Mouse (Mus musculus) cerebellum, adult 11-12 months (tissue): ENCODE data around the gene Nubp1.
A peak's percentile ranks its signal among the peaks of the same experiment; 100 is the strongest.

Experiments
- DNase-seq: peaks from one replicate; pipeline ENCODE4 v3.0.0; 2022

Gene Nubp1

DNA sequence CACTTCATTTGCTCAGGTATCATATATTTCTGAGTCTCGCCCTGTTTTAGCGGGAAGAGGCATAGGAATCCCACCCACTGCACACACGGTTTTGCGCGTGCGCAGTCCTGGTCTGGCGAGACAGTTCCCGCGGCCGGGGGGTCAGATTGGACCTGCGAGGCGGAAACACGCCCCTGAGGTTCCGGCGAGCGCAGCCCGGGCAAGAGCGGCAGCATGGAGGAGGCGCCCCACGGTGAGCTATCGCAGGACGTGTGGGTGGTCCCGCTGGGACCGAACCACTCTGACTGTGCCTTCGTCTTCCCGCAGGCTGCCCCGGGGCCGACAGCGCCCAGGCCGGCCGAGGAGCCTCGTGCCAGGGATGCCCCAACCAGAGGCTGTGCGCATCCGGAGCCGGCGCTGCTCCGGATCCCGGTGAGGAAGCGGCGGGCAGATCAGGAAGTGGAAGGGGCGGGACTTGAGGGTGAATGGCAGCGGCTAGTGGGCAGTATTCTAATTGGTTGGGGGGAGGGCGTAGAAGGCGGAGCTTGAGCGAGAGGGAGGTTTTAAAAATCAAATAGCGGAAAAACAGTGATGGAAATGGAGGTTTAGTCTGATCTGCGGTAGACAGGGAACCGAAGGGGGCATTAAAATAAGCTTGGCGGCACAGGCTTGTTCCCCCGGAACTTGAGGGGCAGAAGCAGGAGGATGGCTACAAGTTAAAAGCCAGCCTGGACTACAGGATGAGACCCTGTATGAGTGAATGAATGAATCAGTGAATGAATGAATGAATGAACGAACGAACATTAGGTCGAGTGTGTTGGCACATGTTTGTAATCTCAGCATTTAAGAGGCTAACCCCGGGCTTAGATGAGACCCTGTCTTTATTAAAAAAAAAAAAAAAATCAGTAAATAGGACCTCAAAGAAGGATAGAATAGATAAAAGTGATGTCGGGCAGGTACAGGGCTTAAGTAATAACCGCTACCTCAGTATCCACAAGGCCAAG, at the start of gene Nubp1:
Gene Nubp1, plus strand, starts transcription at position 185 of the 983 bp plus-strand sequence.
- DNase-seq: peak; percentile 95

DNA sequence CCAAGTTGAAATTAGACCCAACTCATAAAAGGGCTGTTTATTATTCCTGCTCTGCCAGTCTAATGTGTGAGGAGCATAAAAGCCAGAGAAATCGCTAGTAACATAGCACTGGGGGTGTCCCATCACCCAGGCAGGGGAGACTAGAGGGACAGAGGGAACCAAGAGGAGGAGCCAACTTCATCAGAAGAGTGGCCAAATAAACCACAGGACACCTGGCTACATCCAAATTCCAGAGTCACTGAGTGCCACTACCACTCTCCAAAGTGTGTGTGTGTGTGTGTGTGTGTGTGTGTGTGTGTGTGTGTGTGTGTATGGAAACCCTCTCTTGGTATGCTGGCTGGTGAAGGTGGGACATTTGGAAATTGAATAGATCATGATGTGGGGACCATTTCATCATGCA, 48.7 kb upstream of the Nubp1 start:
- DNase-seq: no peak

DNA sequence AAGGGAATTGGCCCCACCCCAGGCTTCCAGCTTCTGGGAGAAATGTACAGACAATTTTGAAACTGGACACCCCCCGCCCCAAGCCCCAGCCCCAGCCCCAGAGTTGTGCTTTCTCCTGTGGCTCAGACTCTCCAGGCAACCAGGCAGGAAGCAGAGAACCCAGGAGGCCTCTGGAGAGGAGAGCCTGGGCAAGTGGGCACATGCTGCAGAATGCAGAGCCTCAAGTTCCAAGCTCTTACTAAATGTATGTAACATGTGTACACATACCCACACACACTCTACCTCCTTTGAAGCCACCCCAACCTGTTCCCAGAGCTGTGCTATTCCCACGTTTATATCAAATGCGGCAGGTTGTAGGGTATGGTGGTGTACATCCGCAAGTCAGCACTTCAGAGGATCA, 46.0 kb upstream of the Nubp1 start:
- no peak for DNase-seq

DNA sequence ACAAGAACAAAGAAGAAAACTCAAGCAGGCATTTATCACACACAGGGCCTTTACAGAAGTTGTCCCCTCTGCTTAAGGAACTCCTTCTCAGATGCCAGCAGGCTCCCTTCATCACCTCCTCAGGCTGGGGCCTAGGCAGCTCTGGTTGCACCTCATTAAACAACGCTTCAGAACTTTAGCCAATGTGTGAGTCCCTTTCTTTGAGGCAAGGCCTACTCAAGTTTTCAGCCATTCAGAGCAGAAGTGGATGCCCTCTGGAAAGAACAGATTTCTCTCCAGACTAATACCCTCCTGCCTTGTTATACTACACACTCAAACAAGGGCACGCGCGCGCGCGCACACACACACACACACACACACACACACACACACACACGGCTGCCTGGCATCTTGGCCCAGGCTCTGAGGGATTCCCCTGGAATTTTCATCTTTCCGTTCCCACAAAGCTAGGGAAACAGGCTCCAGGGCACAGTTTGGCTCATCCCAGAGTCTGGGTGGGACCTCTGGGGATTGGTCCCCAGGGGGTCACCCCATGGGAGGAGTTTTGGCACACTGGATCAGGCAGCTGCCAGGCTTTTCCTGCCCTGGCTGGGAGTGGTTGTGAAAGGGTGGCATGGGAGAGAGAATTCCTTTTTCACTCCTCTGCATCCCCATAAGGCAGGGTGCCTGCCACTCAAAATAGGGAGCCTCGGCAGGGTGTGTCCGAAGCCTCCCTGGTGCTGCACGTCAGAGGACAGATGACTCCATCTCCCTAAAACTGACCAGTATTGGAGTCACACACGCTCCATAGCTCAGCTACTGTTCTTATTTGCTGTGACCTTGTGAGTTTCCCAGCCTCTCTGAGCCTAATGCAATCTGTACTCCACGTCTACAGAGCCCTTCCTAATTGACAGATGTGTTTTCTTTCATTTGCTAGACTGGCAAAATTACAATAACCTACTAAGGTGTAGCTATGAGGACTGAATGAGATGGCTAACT, 45.2 kb upstream of the Nubp1 start:
- DNase-seq: no peak

DNA sequence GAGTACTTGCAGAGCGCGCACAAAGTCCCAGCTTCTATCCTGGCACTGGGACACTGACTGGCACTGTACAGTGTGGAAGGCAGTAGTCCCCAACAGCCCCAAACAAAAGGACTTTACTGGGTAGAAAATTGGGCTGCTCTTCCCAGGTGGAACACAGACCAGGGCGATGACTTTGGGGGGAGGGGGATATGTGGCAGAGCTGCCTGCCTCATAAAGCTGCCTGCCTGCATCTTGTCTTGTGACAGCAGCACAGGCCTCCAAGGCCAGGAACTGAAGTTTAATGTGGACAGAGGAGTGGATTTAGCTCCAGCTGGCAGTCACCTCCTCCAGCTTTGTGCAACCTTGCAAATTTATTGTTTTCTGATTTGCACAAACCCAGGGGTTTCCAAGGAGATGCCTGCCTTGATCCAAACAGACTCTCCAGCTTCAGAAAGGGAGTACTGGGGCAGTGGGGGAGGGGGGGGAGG, 42.2 kb upstream of the Nubp1 start:
- DNase-seq: peak; percentile 26

DNA sequence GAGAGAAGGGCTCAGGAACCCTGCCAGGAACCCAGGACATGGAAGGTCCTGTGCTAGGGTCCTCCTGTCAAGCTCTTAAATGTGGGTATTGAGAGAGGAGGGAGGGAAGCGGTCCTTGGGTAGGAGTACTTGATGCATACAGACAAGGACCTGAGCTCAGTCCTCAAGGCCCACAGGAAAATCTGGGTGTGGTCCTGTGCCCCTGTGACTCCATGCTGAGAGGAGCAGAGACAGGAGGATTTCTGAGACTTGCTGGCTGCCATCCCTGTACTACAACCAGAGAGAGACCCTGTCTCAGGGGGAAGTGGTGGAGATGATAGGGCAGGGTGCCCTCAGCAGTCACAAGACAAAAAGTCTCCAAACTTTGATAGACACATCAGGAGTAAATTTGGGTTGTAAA, 41.8 kb upstream of the Nubp1 start:
- DNase-seq: no peak

DNA sequence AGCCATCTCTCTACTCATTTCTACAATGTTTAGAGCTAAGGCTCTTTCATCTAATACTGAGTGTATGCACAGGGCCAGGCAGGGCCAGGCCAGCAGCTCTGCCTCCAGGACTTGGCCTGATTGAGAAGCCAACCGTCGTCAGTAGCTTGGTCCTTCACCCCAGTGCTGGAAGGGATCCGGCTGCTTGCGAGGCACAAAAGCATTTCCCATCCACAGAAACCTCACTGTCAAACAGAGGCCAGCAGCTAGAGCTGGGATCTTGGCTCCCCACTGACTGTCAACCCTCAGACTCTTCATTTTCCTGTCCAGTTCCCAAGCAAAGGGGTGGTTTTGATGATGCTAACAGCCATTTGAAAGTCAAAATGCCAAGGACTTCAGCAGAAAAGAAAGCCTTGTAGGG, 39.4 kb upstream of the Nubp1 start:
- peak; percentile 12 for DNase-seq

DNA sequence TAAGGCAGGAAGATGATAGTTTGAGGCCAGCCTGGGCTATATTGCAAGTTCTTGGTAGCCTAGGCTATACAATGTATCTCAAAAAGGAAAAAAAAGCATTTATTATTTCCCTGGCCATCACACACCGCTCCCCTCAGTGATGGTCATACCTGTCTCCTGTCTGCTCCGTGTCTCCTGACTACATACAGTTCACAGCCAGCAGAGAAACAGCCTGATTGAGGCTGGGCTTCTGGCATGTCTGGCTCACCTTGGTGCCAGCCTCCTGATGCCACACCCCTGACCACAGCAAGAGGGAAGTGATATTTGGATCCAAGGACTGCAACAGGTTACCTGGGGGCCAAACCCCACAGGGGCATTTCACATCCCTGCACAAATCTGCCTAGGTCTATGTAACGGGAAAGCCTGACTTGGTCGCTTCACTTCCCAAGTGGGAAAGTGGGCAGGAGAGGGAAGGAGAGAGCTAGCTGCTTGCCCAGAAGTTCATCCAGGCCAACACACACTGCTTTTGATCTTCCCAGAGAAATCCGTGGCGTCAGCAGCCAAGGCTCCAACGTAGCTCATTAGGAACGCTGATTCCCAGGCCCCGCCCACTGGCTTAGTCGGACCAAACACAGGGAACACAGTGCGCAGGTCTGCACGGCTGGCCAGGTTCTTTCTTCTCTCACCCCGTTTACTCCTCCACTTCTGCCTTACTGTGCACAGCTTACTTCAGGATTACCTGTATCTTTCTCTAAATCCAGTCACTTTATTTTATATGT, 37.3 kb upstream of the Nubp1 start:
- DNase-seq: no peak

DNA sequence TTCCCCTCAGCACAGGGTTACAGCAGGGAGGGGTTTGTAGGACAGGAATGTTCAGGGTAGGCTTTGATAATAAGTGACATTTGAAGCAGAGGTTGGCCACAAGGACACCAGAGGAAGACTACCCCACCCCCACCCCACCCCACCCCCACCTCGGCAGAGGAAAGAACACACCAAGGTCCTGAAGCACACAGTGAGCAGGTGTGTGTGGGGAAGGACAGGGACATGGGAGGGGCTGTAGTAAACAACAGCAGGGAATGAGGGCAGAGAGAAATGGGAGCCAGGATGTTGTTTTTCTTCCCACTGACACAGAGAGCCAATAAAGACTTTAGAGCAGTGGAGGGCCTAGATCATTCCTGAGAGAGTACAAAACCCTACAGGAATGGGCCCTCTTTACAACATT, 34.5 kb upstream of the Nubp1 start:
- no peak for DNase-seq

DNA sequence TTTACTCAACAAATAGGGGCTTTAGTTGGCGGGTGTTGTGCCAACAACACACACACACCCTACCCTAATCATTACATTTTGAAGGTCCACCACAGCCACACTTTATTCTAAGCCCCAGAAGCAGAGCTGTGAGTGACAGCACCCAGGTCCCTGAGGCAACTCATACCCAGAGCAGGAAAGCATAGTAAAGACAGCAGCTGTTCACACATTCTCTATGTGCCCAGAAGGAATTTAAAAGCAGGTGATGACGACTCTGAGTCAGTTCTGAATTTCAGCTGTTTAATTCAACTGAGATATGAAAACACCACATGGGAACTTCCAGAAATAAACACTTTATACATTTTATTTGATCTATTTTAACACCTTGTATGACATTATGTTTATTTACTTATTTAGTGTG, 32.2 kb upstream of the Nubp1 start:
- no peak for DNase-seq

DNA sequence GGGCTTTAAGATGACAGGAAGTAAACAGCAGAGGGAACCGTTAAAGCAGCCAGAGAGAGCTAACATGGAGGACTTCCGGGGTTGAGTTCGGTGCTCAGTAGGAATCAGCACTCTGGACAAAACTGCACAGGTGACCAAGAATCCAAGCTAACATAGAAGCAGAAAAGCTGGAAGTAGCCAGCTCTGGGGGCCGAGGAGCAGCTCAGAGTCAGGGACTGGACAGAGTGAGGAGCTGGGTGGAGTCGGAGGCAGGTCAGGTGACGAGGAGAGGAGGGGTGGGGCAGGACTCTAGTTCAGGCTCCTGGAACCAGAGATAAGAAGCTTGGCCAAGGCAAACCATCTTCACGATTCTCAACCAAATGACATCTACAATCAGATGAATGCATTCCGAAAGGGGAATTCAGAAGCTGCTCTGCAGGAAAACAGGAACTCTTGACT, 27.7 kb upstream of the Nubp1 start:
- DNase-seq: no peak

DNA sequence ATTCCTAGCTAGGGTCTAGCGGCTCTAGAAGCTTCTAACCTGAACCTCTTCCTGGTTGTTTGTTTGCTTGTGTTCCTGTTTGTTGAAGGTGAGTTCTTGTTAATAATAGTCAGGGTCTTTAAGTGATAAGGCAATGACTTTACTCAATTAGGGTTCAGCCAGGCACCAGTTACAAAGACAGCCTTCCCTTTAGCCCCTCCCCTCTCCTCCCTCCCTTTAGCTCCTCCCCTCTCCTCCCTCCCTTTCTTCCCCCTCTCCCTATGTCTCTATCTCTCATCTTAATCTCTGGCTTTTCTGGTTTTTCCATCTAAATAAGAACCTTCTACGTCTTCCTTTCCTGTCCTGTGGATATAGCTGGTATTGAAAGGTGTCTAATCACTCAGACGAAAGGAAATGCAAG, 27.2 kb upstream of the Nubp1 start:
- no peak for DNase-seq

DNA sequence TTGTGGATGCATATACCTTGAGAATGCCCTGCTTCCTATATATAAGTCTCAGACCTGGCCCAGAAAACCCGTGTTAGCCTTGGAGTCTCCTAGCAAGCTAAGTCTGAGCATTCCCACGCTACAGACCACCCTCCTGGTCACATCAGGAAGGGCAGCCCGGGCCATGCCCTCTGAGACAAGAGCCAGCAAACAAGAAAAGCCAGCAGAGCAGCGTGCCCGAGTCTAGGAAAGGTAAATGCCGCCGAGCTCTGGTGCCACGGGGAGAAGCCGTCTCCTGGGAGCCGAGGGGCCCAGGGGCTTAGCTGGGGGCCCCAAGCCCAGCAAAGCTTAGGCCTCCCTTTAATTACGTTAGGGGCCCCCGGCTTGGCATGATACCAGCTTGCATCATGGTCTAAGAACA, 26.5 kb upstream of the Nubp1 start:
- no peak for DNase-seq

DNA sequence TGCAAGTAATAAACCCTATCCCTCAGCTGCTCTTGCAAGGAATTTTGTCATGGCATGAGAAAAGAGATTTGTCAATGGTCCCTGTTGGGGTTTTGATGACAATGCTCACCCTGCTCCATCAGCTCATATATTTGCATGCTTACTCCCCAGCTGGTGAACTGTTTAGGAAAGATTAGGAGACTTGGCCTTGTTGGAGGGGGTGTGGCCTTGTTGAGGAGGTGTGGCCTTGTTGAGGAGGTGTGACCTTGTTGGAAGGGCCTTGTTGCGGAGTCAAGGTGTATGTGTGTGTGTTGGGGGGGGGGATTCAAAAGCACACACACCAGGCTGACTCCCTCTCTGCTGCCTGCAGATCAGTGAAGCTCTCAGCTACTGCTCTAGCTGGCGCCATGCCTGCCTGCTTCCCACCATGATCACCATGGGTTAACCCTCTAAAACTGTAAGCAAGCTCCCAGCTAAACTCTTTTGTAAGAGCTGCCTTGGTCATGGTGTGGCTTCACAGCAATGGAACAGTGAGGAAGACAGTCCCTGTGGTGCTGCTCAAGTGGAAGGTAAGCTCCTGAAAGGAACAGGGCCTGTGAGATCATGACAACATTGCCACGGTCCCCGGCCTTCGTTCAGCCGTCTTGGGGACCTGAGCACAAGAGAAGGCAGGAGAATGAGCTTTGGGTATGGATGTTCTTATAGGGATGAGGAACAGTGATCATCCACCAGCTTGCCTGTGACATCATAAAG, 22.9 kb upstream of the Nubp1 start:
- DNase-seq: no peak

DNA sequence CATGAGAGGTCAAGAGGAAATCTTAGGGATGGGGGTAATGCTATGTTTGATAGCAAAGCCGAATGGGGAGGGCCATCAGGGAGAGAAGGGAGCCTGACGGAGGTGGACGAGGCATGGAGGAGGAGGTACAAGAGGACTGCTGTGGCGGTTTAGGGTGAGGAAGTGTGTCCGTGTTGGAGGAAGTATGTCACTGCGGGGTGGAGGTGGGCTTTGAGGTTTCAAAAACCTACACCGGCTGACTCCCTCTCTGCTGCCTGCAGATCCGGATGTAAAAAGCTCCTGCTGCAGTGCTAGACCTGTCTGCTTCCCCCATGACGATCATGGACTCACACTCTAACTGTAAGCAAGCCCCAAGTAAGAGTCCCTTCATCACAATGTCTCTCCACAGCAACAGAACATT, 19.2 kb upstream of the Nubp1 start:
- DNase-seq: no peak

DNA sequence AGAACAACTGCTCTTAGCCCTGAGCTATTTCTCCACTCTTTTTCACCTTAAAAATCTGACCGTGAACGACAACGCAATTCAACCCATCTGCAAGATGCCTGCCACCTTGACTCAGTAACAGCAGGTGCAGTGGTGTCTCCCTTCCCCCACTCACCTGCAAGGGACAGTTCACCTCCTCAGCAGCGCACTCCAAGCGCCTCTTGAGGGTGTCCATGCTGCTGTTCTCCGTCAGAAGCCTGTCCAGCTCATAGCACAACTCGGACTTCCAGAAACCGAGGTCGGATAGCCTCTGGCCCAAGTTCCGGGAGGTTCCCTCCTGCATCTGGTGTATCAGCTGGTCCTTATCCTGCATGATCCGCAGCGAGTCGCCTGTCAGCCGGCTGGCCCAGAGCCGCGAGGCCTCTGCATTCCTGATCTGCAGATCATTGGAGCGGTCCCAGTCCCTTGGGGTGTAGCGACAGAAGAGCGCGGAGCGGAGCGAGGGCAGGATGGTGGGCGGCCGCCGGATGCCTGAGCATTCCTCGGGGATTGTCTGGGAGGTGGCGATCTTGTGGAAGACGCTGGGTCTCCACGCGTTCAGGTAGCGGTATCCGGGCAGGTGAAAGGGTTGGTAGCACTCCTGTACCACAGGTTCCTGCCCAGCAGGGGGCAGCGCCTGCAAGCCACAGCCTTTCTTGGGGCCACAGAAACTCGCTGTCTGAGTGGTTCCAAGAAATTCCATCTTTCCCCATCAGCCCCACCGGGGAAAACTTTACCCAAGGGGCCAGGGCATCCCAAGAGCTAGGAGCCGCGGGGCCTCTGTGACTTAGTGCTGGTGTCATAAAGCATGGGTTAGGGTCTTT, 16.8 kb upstream of the Nubp1 start, which contains the start of gene Tekt5:
Gene Tekt5, minus strand, starts transcription at position 792 of the 842 bp plus-strand sequence.
- peak; percentile 32 for DNase-seq

DNA sequence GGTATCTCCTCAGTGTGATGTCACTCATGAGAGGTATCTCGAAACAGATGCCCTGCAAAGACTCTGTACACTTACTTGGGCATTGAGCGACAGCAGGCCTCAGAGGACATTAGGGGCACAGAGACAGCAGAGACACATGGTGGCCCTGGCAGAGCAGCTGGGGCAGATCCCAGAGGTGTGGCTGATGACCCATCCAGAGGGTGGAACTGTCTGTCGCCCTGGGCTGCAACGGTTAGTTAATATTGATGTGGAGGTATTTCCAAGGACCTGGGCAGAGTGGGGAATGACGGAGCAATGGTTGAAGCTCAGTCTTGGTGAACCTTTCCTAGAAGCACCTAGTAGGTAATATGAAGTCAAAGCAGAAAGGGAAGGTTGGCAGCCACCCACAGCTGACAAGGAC, 13.0 kb upstream of the Nubp1 start:
- no peak for DNase-seq

DNA sequence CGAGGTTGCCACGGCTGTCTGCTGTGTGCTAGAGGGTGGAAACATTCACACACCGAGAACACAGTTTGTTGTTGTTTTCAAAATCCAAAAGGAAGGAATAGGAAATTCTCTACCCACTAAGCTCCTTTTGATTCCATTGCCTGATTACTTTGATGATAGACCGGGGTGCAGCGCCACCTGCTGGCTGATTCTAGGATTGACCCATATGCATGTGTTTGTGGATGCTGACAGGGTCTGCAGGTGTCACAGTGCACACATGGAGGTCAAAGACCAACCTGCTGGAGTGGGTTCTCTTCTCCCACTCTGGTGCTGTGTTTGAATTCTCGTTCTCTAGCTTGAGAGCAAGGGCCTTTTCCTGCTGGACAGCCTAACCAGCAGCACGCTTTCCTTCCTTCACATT, 12.6 kb upstream of the Nubp1 start:
- peak; percentile 58 for DNase-seq

DNA sequence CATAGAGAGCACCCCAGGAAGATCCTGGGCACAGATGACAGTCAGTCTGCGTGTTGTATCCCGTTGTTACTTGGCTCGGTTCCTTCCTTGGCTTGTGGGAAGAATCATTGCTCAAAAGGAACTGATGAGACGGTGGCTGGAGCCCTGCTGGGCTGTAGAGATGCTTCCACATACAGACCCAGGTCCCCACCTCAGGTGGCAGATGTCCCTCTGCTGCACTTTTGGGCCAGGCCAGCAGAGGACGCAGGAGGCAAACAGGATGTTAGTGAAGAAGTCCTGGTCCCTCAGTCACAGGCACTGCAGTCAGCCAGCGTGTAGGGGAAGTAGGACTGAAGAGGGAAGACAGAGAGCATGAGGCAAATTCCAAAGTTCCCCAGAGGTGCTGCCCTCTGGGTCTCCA, 4.2 kb downstream of the Nubp1 start:
- DNase-seq: peak; percentile 88

DNA sequence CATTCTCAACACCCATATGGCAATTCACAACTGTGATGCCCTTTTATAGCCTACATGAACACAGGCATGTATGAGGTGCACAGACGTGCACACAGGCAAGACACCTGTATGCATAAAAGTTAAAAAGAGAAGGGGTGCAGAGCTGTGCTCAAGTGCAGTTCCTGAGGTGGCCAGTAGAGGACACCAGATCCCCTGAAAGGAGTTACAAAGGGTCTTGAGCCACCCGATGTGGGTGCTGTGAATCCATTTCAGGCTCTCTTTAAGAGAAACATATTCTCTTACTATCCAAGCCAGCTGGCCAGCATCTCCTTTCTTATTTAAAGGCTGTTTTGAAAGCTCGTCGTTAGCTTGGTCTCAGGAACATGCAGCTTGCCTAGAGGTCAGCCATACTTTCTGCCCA, 5.1 kb downstream of the Nubp1 start:
- peak; percentile 23 for DNase-seq

DNA sequence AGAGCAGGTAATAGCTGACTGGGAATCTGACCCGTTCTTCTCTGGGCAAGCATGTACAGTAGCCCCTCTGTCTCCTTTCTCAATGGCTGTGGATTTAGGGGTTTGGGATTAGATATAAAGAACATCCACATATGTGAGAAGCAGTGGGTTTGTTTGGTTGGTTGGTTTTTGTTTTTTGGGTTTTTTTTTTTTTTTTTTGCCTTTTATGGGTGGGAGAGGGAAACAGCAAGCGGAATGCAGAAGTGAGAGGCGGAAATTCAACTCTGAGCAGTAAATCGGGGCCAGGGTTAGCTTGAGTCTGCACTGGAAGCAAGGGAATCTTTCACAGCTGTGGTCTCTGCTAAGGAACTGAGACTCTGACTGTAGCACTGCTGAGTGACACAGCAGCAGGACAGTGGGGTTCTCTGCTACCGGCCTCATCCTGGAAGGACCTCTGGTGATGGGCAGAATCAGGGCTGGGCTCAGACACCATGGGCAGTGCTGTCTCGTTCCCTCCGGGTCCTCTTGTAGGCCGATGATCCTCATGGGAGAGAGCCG, 6.0 kb downstream of the Nubp1 start:
- no peak for DNase-seq
